Comparison of ENCODE assay signal across 9 mouse cellular contexts in genomic region chr19:53184216-53184615, GRCm38 (mm10). TPM values are rescaled to one million over a fixed set of nuclear protein-coding genes. Genes with fewer than 3 reads are reported as not detected.
DNase-seq lines count a peak whose midpoint lies in the region; ATAC-seq lines count a peak whose summit lies in the region.
"Had no signal": no experiment of that assay in that cellular context is flagged by ENCODE, and none has a peak within 500 bp of the region (broad histone marks: within the 10 kb centered on the region; RNA-seq: fewer than 3 reads in every experiment).

No protein-coding gene starts in this region.

- intact Hi-C loops in heart, postnatal 36 days (cut with DNase I), result loop anchor here (2.0 kb wide), 2 partner anchors 41 kb away; no protein-coding TSS in a partner anchor

- 31% methylated on average over 10 of the region's 10 CpGs for WGBS in heart, embryonic 13.5 days
- WGBS in hindbrain, embryonic 10.5 days, result 55% methylated on average over 10 of the region's 10 CpGs

- H3K9ac ChIP-seq in heart, embryonic 13.5 days, result peak overlapping the region; percentile 47

- H3K27me3 ChIP-seq in heart, embryonic 13.5 days (replicated peaks), result no peaks in the 10 kb centered on the region
- no peaks in the 10 kb centered on the region for H3K27me3 ChIP-seq in hindbrain, embryonic 10.5 days (ENCODE audit: insufficient read depth, poor library complexity, severe bottlenecking)

- peaks cover 95% of the 10 kb centered on the region for H3K4me1 ChIP-seq in heart, embryonic 13.5 days
- peaks cover 37% of the 10 kb centered on the region for H3K4me1 ChIP-seq in hindbrain, embryonic 10.5 days (replicated peaks)

- ATAC-seq in heart, embryonic 13.5 days (ENCODE audit: extremely low read depth, insufficient number of reproducible peaks, low FRiP score, low TSS enrichment), result no peak
- ATAC-seq in granulocyte monocyte progenitor cell, adult 5-6 weeks (replicated peaks; ENCODE audit: poor library complexity, severe bottlenecking), result 0 out of 2 replicates have a peak, but pooled peaks have one; percentile 7

- H3K4me2 ChIP-seq in heart, embryonic 13.5 days, result peak overlapping the region; percentile 47

- H3K36me3 ChIP-seq in heart, embryonic 13.5 days, result peaks cover 12% of the 10 kb centered on the region
- 0 out of 2 replicates have a peak, but pooled peaks cover 3% of the 10 kb centered on the region for H3K36me3 ChIP-seq in hindbrain, embryonic 10.5 days

- no peak for DNase-seq in heart, postnatal 36 days
- DNase-seq in CD4-positive helper T cell, adult 2 months (ENCODE audit: low read depth, low spot score), result peak; percentile 82
- peak; percentile 56 for DNase-seq in lung, postnatal 36 days
- no peak for DNase-seq in gastrocnemius, adult 18-20 months (ENCODE audit: low spot score)
- DNase-seq in hindbrain, embryonic 10.5 days (ENCODE audit: low spot score), result no peak
- no peak for DNase-seq in retina, postnatal 1 day
- DNase-seq: midbrain, embryonic 14.5 days had no signal

- H3K4me3 ChIP-seq in heart, embryonic 13.5 days, result 0 out of 2 replicates have a peak overlapping the region, but pooled peaks have one; percentile 4
- no peak overlapping the region for H3K4me3 ChIP-seq in hindbrain, embryonic 10.5 days

- peak overlapping the region; percentile 80 for H3K27ac ChIP-seq in heart, embryonic 13.5 days (replicated peaks)
- no peak overlapping the region for H3K27ac ChIP-seq in hindbrain, embryonic 10.5 days

- no peaks in the 10 kb centered on the region for H3K9me3 ChIP-seq in heart, embryonic 13.5 days
- no peaks in the 10 kb centered on the region for H3K9me3 ChIP-seq in hindbrain, embryonic 10.5 days

RNA-seq across cellular contexts. Expression of gene Add3, which starts 44.0 kb away (rescaled TPM):
- polyA plus RNA-seq in heart, embryonic 13.5 days (2015; fragmentation: Nextera tagmentation; extraction: Ambion mirVana), result 120 and 121 TPM in 2 replicates
- 10 to 100 TPM; 45.2 to 48.6 TPM for total RNA-seq in heart, postnatal 36 days (2021)
- total RNA-seq in granulocyte monocyte progenitor cell, adult 5-6 weeks (2014; fragmentation: Nextera tagmentation), result 30.2 and 57.5 TPM in 2 replicates
- 39.5 and 43.3 TPM in 2 replicates for total RNA-seq in granulocyte monocyte progenitor cell, adult 5-6 weeks (2017)
- 10 to 100 TPM; 23.0 to 30.5 TPM for total RNA-seq in gastrocnemius, adult 18-20 months (2021)
- 45.9 and 56.5 TPM in 2 replicates for polyA plus RNA-seq in hindbrain, embryonic 10.5 days (2016; fragmentation: Nextera tagmentation; extraction: Ambion mirVana)

Comparison
In these comparisons a context has a peak if more than half of its experiments do, and no peak if none do; other contexts are left out.
1. DNase-seq: peak in CD4-positive helper T cell, adult 2 months (single experiment) and lung, postnatal 36 days (single experiment); none in heart, postnatal 36 days (0 of 2), gastrocnemius, adult 18-20 months (single experiment), hindbrain, embryonic 10.5 days (single experiment) and retina, postnatal 1 day (single experiment).